In the genomic region with DNA sequence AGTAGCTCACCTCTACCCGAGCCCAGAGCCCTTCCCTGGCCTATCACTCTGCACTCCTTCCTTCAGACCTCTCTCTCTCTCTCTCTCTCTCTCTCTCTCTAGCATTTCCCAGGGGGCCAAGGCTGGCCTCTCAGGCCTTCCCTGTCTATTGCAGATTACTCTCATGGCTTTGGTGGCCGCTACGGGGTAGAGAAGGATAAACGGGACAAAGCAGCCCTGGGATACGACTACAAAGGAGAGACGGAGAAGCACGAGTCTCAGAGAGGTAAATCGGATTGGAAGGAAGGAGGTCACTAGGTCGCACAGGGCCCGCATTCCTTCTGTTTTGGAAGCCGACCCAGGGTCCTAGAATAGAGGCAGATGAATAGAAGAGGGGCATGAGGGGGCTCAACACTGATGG, we compare ENCODE assay signal across 28 mouse cellular contexts. TPM values are rescaled to one million over a fixed set of nuclear protein-coding genes. Genes with fewer than 3 reads are reported as not detected.
DNase-seq lines count a peak whose midpoint lies in the region; ATAC-seq and TF ChIP-seq lines count a peak whose summit lies in the region.
"Had no signal": no experiment of that assay in that cellular context is flagged by ENCODE, and none has a peak within 500 bp of the region (broad histone marks: within the 10 kb centered on the region; RNA-seq: fewer than 3 reads in every experiment).

No protein-coding gene starts in this region.

- H3K4me3 ChIP-seq in forebrain, embryonic 10.5 days, result no peak overlapping the region
- H3K4me3 ChIP-seq in forebrain, postnatal 0 days (ENCODE audit: low read depth, low read length), result no peak overlapping the region
- no peak overlapping the region for H3K4me3 ChIP-seq in heart, embryonic 10.5 days
- no peak overlapping the region for H3K4me3 ChIP-seq in heart, adult 2 months
- H3K4me3 ChIP-seq: embryonic facial prominence, embryonic 13.5 days; embryonic facial prominence, embryonic 15.5 days; erythroblast, embryonic 14.5 days; forebrain, embryonic 13.5 days; forebrain, embryonic 15.5 days had no signal

- TF ChIP-seq EP300 in heart, adult 2 months (IDR thresholded peaks at IDR 0.05; ENCODE audit: insufficient read depth, low read depth, low read length), result no peak

- no peak for TF ChIP-seq CTCF in forebrain, postnatal 0 days (IDR thresholded peaks at IDR 0.05; ENCODE audit: low read depth)
- TF ChIP-seq CTCF in heart, adult 2 months (IDR thresholded peaks at IDR 0.05), result no peak

- no peaks in the 10 kb centered on the region for H3K79me2 ChIP-seq in heart, adult 2 months (replicated peaks; ENCODE audit: control insufficient read depth, insufficient read depth, low read length)

- H3K27me3 ChIP-seq in forebrain, embryonic 10.5 days (ENCODE audit: poor library complexity, severe bottlenecking), result no peaks in the 10 kb centered on the region
- H3K27me3 ChIP-seq in forebrain, postnatal 0 days (ENCODE audit: insufficient read depth, low read length), result no peaks in the 10 kb centered on the region
- no peaks in the 10 kb centered on the region for H3K27me3 ChIP-seq in heart, embryonic 10.5 days (ENCODE audit: insufficient read depth, poor library complexity, severe bottlenecking)
- H3K27me3 ChIP-seq in heart, adult 2 months (ENCODE audit: control insufficient read depth, insufficient read depth, low read length), result no peaks in the 10 kb centered on the region
- H3K27me3 ChIP-seq: CH12.LX; embryonic facial prominence, embryonic 13.5 days; embryonic facial prominence, embryonic 15.5 days; forebrain, embryonic 13.5 days; forebrain, embryonic 15.5 days; Patski had no signal

- ATAC-seq in forebrain, postnatal 0 days, result no peak
- ATAC-seq in monocyte, adult 5-6 weeks (replicated peaks; ENCODE audit: insufficient number of reproducible peaks, low FRiP score, low TSS enrichment, poor library complexity, severe bottlenecking), result no peak
- ATAC-seq: activated CD4-positive, CD25-positive, alpha-beta regulatory T cell, adult 4 months; CD4-positive, CD25-positive, alpha-beta regulatory T cell, adult 4 months; forebrain, embryonic 13.5 days; forebrain, embryonic 15.5 days; Patski had no signal

- no peaks in the 10 kb centered on the region; the same call in 1 of the 2 replicates for H3K9me3 ChIP-seq in forebrain, embryonic 10.5 days
- no peaks in the 10 kb centered on the region for H3K9me3 ChIP-seq in forebrain, postnatal 0 days (ENCODE audit: low read length)
- no peaks in the 10 kb centered on the region for H3K9me3 ChIP-seq in heart, embryonic 10.5 days
- H3K9me3 ChIP-seq: embryonic facial prominence, embryonic 13.5 days; embryonic facial prominence, embryonic 15.5 days; forebrain, embryonic 13.5 days; forebrain, embryonic 15.5 days; G1E had no signal

- H3K9ac ChIP-seq in forebrain, postnatal 0 days, result no peak overlapping the region
- no peak overlapping the region for H3K9ac ChIP-seq in heart, adult 2 months (ENCODE audit: low read depth, low read length)
- H3K9ac ChIP-seq: embryonic facial prominence, embryonic 13.5 days; embryonic facial prominence, embryonic 15.5 days; forebrain, embryonic 13.5 days; forebrain, embryonic 15.5 days had no signal

- no peak for DNase-seq in forebrain, embryonic 10.5 days (ENCODE audit: extremely low spot score, low spot score)
- no peak for DNase-seq in forebrain, postnatal 0 days
- DNase-seq in heart, embryonic 10.5 days (ENCODE audit: low spot score), result peak; percentile 53
- DNase-seq in heart, adult 2 months, result no peak
- DNase-seq in retina, adult 2 months (ENCODE audit: low read depth, low spot score), result peak; percentile 36
- peak; percentile 38 for DNase-seq in retina, postnatal 1 day
- DNase-seq: adrenal gland, adult 8-10 months; adrenal gland, postnatal 14 days; adrenal gland, postnatal 36 days; B cell, adult 2 months; cerebellum, adult 11-12 months; cerebellum, adult 2 months; cerebellum, adult 9-10 months; cerebellum, postnatal 10 days; cerebellum, postnatal 25 days; embryo, embryonic 11 days had no signal

- peaks cover 11% of the 10 kb centered on the region for H3K4me1 ChIP-seq in forebrain, embryonic 10.5 days
- no peaks in the 10 kb centered on the region for H3K4me1 ChIP-seq in forebrain, postnatal 0 days (ENCODE audit: insufficient read depth)
- no peaks in the 10 kb centered on the region for H3K4me1 ChIP-seq in heart, embryonic 10.5 days
- H3K4me1 ChIP-seq in heart, adult 2 months (ENCODE audit: control insufficient read depth, insufficient read depth, low read length), result no peaks in the 10 kb centered on the region
- H3K4me1 ChIP-seq: embryonic facial prominence, embryonic 13.5 days; embryonic facial prominence, embryonic 15.5 days; forebrain, embryonic 13.5 days; forebrain, embryonic 15.5 days had no signal

- H3K36me3 ChIP-seq in forebrain, embryonic 10.5 days (replicated peaks), result no peaks in the 10 kb centered on the region
- H3K36me3 ChIP-seq in forebrain, postnatal 0 days (ENCODE audit: insufficient read depth), result no peaks in the 10 kb centered on the region
- no peaks in the 10 kb centered on the region for H3K36me3 ChIP-seq in heart, embryonic 10.5 days
- no peaks in the 10 kb centered on the region for H3K36me3 ChIP-seq in heart, adult 2 months (ENCODE audit: control insufficient read depth, insufficient read depth, low read length)
- H3K36me3 ChIP-seq: embryonic facial prominence, embryonic 13.5 days; embryonic facial prominence, embryonic 15.5 days; forebrain, embryonic 15.5 days had no signal

- H3K27ac ChIP-seq in forebrain, embryonic 10.5 days, result 0 out of 2 replicates have a peak overlapping the region, but pooled peaks have one; percentile 15
- H3K27ac ChIP-seq in forebrain, postnatal 0 days (ENCODE audit: low read depth, low read length), result no peak overlapping the region
- H3K27ac ChIP-seq in heart, embryonic 10.5 days, result no peak overlapping the region
- H3K27ac ChIP-seq in heart, adult 2 months, result no peak overlapping the region
- H3K27ac ChIP-seq: embryonic facial prominence, embryonic 13.5 days; embryonic facial prominence, embryonic 15.5 days; forebrain, embryonic 13.5 days; forebrain, embryonic 15.5 days had no signal

- 36% methylated on average over 11 of the region's 11 CpGs for WGBS in forebrain, embryonic 10.5 days
- 38% methylated on average over 11 of the region's 11 CpGs for WGBS in forebrain, postnatal 0 days
- 75% methylated on average over 11 of the region's 11 CpGs for WGBS in heart, embryonic 10.5 days
- 80% methylated on average over 11 of the region's 11 CpGs for WGBS in heart, adult 2 months

- intact Hi-C loops in heart, adult 2 months (cut with DNase I), result no loop called here

- TF ChIP-seq POLR2A in heart, adult 2 months (IDR thresholded peaks at IDR 0.05; ENCODE audit: insufficient read depth, low read depth, low read length), result no peak

- no peak overlapping the region for H3K4me2 ChIP-seq in forebrain, postnatal 0 days (ENCODE audit: low read depth)
- H3K4me2 ChIP-seq: embryonic facial prominence, embryonic 13.5 days; embryonic facial prominence, embryonic 15.5 days; forebrain, embryonic 13.5 days; forebrain, embryonic 15.5 days had no signal

RNA-seq across cellular contexts. Expression of gene Hcls1, which starts 20.3 kb away (rescaled TPM):
- 1.7 and 2.9 TPM in 2 replicates for polyA plus RNA-seq in forebrain, embryonic 10.5 days (2016; fragmentation: Nextera tagmentation; extraction: Ambion mirVana)
- 0.92 and 1.8 TPM in 2 replicates for total RNA-seq in forebrain, postnatal 0 days (2014; rRNA removed)
- 2.2 and 2.3 TPM in 2 replicates for polyA plus RNA-seq in forebrain, postnatal 0 days (2015; fragmentation: Nextera tagmentation; extraction: Ambion mirVana)
- polyA plus RNA-seq in heart, embryonic 10.5 days (2016; fragmentation: Nextera tagmentation; extraction: Ambion mirVana), result 2.2 and 3.8 TPM in 2 replicates
- 1 to 10 TPM; 7.3 to 9.1 TPM for total RNA-seq in heart, adult 2 months (2021)
- polyA plus RNA-seq in heart, adult 2 months (2012; rRNA removed), result 7.2 and 9.3 TPM in 2 replicates
- total RNA-seq in monocyte, adult 5-6 weeks (2017), result 630 to 720 TPM (median 692 TPM) in 3 replicates
- polyA plus RNA-seq: Patski had no signal

RNA-seq across cellular contexts. Expression of gene Fbxo40, which starts 35.2 kb away (rescaled TPM):
- 0.09 and 0.12 TPM in 2 replicates for polyA plus RNA-seq in forebrain, embryonic 10.5 days (2016; fragmentation: Nextera tagmentation; extraction: Ambion mirVana)
- 0.85 and 2.9 TPM in 2 replicates for total RNA-seq in forebrain, postnatal 0 days (2014; rRNA removed)
- 0.10 and 0.13 TPM in 2 replicates for polyA plus RNA-seq in forebrain, postnatal 0 days (2015; fragmentation: Nextera tagmentation; extraction: Ambion mirVana)
- 3.7 and 6.9 TPM in 2 replicates for polyA plus RNA-seq in heart, embryonic 10.5 days (2016; fragmentation: Nextera tagmentation; extraction: Ambion mirVana)
- total RNA-seq in heart, adult 2 months (2021), result 100 to 1,000 TPM; 191 to 211 TPM
- polyA plus RNA-seq in heart, adult 2 months (2012; rRNA removed), result 66.5 and 115 TPM in 2 replicates
- 0.29 to 0.38 TPM in 2 of 3 replicates, not detected in the other for total RNA-seq in monocyte, adult 5-6 weeks (2017)
- polyA plus RNA-seq: embryonic facial prominence, embryonic 11.5 days; embryonic facial prominence, embryonic 13.5 days; erythroblast, embryonic 14.5 days; forebrain, embryonic 15.5 days; G1E had no signal

RNA-seq across cellular contexts. Expression of gene Polq, which starts 56.5 kb away (rescaled TPM):
- polyA plus RNA-seq in forebrain, embryonic 10.5 days (2016; fragmentation: Nextera tagmentation; extraction: Ambion mirVana), result 14.7 and 15.8 TPM in 2 replicates
- total RNA-seq in forebrain, postnatal 0 days (2014; rRNA removed), result 3.1 and 3.4 TPM in 2 replicates
- 0.78 and 1.3 TPM in 2 replicates for polyA plus RNA-seq in forebrain, postnatal 0 days (2015; fragmentation: Nextera tagmentation; extraction: Ambion mirVana)
- 9.8 and 11.1 TPM in 2 replicates for polyA plus RNA-seq in heart, embryonic 10.5 days (2016; fragmentation: Nextera tagmentation; extraction: Ambion mirVana)
- total RNA-seq in heart, adult 2 months (2021), result 1 to 10 TPM; 4.7 to 4.9 TPM
- polyA plus RNA-seq in heart, adult 2 months (2012; rRNA removed), result 1.2 and 1.5 TPM in 2 replicates
- total RNA-seq in monocyte, adult 5-6 weeks (2017), result 2.6 to 9.0 TPM (median 4.5 TPM) in 3 replicates

Comparison
In these comparisons a context has a peak if more than half of its experiments do, and no peak if none do; other contexts are left out.
1. DNase-seq: peak in heart, embryonic 10.5 days (single experiment), retina, adult 2 months (single experiment) and retina, postnatal 1 day (single experiment); none in forebrain, embryonic 10.5 days (single experiment), forebrain, postnatal 0 days (single experiment) and heart, adult 2 months (0 of 2).